Mouse (Mus musculus): ENCODE results near the gene Bbs4. TPM values are rescaled to one million over a fixed set of nuclear protein-coding genes. Genes with fewer than 3 reads are reported as not detected.

Bbs4 gene
- total RNA-seq, 2 experiments from 2014 or later, result 0.45 to 5.9 TPM

Other genes with a start within 250 kb of the Bbs4 start
- 74.6 and 79.6 TPM in 2 replicates for gene Adpgk, start 62.0 kb downstream of the Bbs4 start, total RNA-seq (2015; ENCODE audit: low replicate concordance)
- 35.3 and 57.7 TPM in 2 replicates for gene Adpgk, start 62.0 kb downstream of the Bbs4 start, total RNA-seq (2017; ENCODE audit: low replicate concordance)
- 59.1 and 63.7 TPM in 2 replicates for gene Arih1, start 133.1 kb upstream of the Bbs4 start, total RNA-seq (2015; ENCODE audit: low replicate concordance)
- 88.5 and 98.1 TPM in 2 replicates for gene Arih1, start 133.1 kb upstream of the Bbs4 start, total RNA-seq (2017; ENCODE audit: low replicate concordance)
- 19.7 and 23.4 TPM in 2 replicates for gene Hexa, start 186.0 kb upstream of the Bbs4 start, total RNA-seq (2015; ENCODE audit: low replicate concordance)
- 24.5 and 28.0 TPM in 2 replicates for gene Hexa, start 186.0 kb upstream of the Bbs4 start, total RNA-seq (2017; ENCODE audit: low replicate concordance)
- 3.6 TPM in 1 of 2 replicates, not detected in the other for gene Tmem202, start 186.3 kb upstream of the Bbs4 start, total RNA-seq (2015; ENCODE audit: low replicate concordance)
- not detected in 2 replicates for gene Tmem202, start 186.3 kb upstream of the Bbs4 start, total RNA-seq (2017; ENCODE audit: low replicate concordance)
- gene Celf6, start 224.4 kb upstream of the Bbs4 start, total RNA-seq (2015; ENCODE audit: low replicate concordance), result not detected in 2 replicates
- not detected in 2 replicates for gene Celf6, start 224.4 kb upstream of the Bbs4 start, total RNA-seq (2017; ENCODE audit: low replicate concordance)

Data from erythroid progenitor cell, adult 5-6 weeks (primary cell).